Mouse (Mus musculus) stomach, postnatal 0 days (tissue): ENCODE measurements at regions not wholly inside any gene's neighbourhood (a gene's known extent, or its start where the extent isn't known, plus 50 kb on each side); places are given as distances from the start of the nearest gene placed in this dataset.

Source experiments
- ATAC-seq: fragments of 200-750 bp; cut with Nextera tagmentation; 2 replicates; pipeline ENCODE4 v1.8.0; 2017; ENCODE audit not compliant: low FRiP score, low TSS enrichment
- DNase-seq: peaks from one replicate; pipeline ENCODE4 v3.0.0-alpha.2; 2016; ENCODE audit warnings: low spot score
- H3K27ac ChIP-seq: fragments of 300-500 bp; sonication (generic); replicated peaks from 2 replicates; pipeline ENCODE4 v1.5.1; 2014; ENCODE audit warnings: mild to moderate bottlenecking, control low read depth
- H3K27me3 ChIP-seq: fragments of 300-500 bp; sonication (generic); 2 replicates; pipeline ENCODE4 v1.6.1; 2014; ENCODE audit warnings: low read length; ENCODE audit not compliant: control insufficient read depth, insufficient read depth
- H3K36me3 ChIP-seq: fragments of 300-500 bp; sonication (generic); 2 replicates; pipeline ENCODE4 v1.6.1; 2014; ENCODE audit warnings: low read length, mixed read lengths; ENCODE audit not compliant: control insufficient read depth, insufficient read depth
- H3K4me1 ChIP-seq: fragments of 300-500 bp; sonication (generic); replicated peaks from 2 replicates; pipeline ENCODE4 v1.6.1; 2014; ENCODE audit warnings: antibody characterized with exemption; ENCODE audit not compliant: control insufficient read depth, insufficient read depth
- H3K4me2 ChIP-seq: fragments of 300-500 bp; sonication (generic); replicated peaks from 2 replicates; pipeline ENCODE4 v1.6.1; 2014; ENCODE audit warnings: low read depth, mild to moderate bottlenecking, control low read depth, moderate library complexity
- H3K4me3 ChIP-seq: fragments of 300-500 bp; sonication (generic); 2 replicates; pipeline ENCODE4 v1.5.1; 2014; ENCODE audit warnings: low read depth, low read length, control low read depth
- H3K9ac ChIP-seq: fragments of 300-500 bp; sonication (generic); 2 replicates; pipeline ENCODE4 v1.6.1; 2014; ENCODE audit warnings: mild to moderate bottlenecking, low read length, control low read depth, mixed read lengths
- H3K9me3 ChIP-seq: fragments of 300-500 bp; sonication (generic); 2 replicates; pipeline ENCODE4 v1.6.1; 2016; ENCODE audit warnings: low read length; ENCODE audit not compliant: control insufficient read depth
- CTCF ChIP-seq: IDR thresholded peaks from 2 replicates; pipeline ENCODE4 v1.5.1; 2016; ENCODE audit warnings: antibody characterized with exemption, low read depth, mild to moderate bottlenecking, moderate library complexity
- EP300 ChIP-seq: optimal IDR thresholded peaks from 2 replicates; pipeline ENCODE3; 2016; ENCODE audit warnings: antibody characterized with exemption
- WGBS: fragments of 180-500 bp; shearing (Covaris S2); extraction: QIAGEN DNeasy Blood & Tissue Kit; methylation state at CpG from one replicate; pipeline ENCODE4 v1.1.7; 2014; 5-methylcytosine and 5-hydroxymethylcytosine counted together

GRCm38 (mm10) chr4:124298667-124299437 lies 311.8 kb downstream of the 3100002H09Rik start:
- TF ChIP-seq EP300, result no peak
- no peak for TF ChIP-seq CTCF
- 75% methylated on average over 10 of the region's 10 CpGs for WGBS
- ATAC-seq (no peak), DNase-seq (no peak)
- Histone ChIP-seq H3K9ac (no peak overlapping the region), H3K9me3 (no peaks in the 10 kb centered on the region), H3K36me3 (no peaks in the 10 kb centered on the region), H3K27me3 (no peaks in the 10 kb centered on the region), H3K4me2 (no peak overlapping the region), H3K4me1 (no peaks in the 10 kb centered on the region), H3K27ac (no peak overlapping the region), H3K4me3 (no peak overlapping the region)

GRCm38 (mm10) chr4:124292254-124292653 lies 318.3 kb downstream of the 3100002H09Rik start:
- Histone ChIP-seq H3K9ac (no peak overlapping the region), H3K36me3 (no peaks in the 10 kb centered on the region), H3K27ac (no peak overlapping the region), H3K9me3 (no peaks in the 10 kb centered on the region), H3K4me1 (no peaks in the 10 kb centered on the region), H3K4me3 (no peak overlapping the region), H3K27me3 (no peaks in the 10 kb centered on the region), H3K4me2 (no peak overlapping the region)
- 40% methylated on average over 17 of the region's 17 CpGs for WGBS
- TF ChIP-seq CTCF (no peak), EP300 (no peak)
- no peak for ATAC-seq
- no peak for DNase-seq

GRCm38 (mm10) chr4:124291767-124292166 lies 318.8 kb downstream of the 3100002H09Rik start:
- 62% methylated on average over 8 of the region's 8 CpGs for WGBS
- no peaks in the 10 kb centered on the region for H3K9me3 ChIP-seq
- H3K9ac ChIP-seq, result no peak overlapping the region
- no peaks in the 10 kb centered on the region for H3K27me3 ChIP-seq
- no peak for DNase-seq
- H3K36me3 ChIP-seq, result no peaks in the 10 kb centered on the region
- no peak overlapping the region for H3K27ac ChIP-seq
- H3K4me1 ChIP-seq, result no peaks in the 10 kb centered on the region
- no peak overlapping the region for H3K4me3 ChIP-seq
- no peak for TF ChIP-seq EP300
- no peak for TF ChIP-seq CTCF
- ATAC-seq, result no peak
- no peak overlapping the region for H3K4me2 ChIP-seq

- H3K9me3 ChIP-seq, result no peaks in the 10 kb centered on the region
- DNase-seq (no peak), ATAC-seq (no peak)
- H3K4me2 ChIP-seq, result no peak overlapping the region
- TF ChIP-seq CTCF (no peak), EP300 (no peak)
- H3K27ac ChIP-seq, result no peak overlapping the region
- 72% methylated on average over 6 of the region's 6 CpGs for WGBS
- no peaks in the 10 kb centered on the region for H3K4me1 ChIP-seq
- H3K27me3 ChIP-seq, result no peaks in the 10 kb centered on the region
- no peak overlapping the region for H3K4me3 ChIP-seq
- H3K36me3 ChIP-seq, result no peaks in the 10 kb centered on the region
- H3K9ac ChIP-seq, result no peak overlapping the region
Observed at GRCm38 (mm10) chr4:124287471-124287870, 323.1 kb downstream of the 3100002H09Rik start.

DNA sequence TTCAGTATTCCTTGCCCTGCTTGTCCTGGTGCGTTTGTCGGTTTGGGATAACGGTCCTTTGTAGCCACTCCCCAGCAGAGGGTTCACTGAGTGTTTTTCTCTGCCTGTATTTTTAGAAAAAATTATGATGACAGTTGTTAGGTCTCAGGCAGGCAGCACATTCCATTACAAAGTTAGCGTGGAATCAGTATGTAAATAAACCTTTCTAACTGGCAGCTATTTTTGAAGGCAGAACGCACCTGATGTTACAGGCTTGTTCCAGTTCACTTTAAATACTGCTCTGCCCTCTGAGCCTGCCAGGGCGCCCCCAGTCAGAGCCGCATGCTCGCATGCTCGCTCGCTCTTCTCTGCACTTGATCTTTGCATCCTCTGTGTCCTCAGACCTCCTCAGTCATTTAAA lies 331.9 kb downstream of the 3100002H09Rik start:
- Histone ChIP-seq H3K9ac (no peak overlapping the region), H3K27me3 (no peaks in the 10 kb centered on the region; the same call in 1 of the 2 replicates), H3K4me1 (0 out of 2 replicates have a peak, but pooled peaks cover 5% of the 10 kb centered on the region), H3K27ac (no peak overlapping the region), H3K9me3 (no peaks in the 10 kb centered on the region), H3K4me2 (no peak overlapping the region), H3K36me3 (no peaks in the 10 kb centered on the region), H3K4me3 (no peak overlapping the region)
- no peak for ATAC-seq
- 16% methylated on average over 10 of the region's 10 CpGs for WGBS
- TF ChIP-seq CTCF (no peak), EP300 (no peak)
- DNase-seq, result no peak

DNA sequence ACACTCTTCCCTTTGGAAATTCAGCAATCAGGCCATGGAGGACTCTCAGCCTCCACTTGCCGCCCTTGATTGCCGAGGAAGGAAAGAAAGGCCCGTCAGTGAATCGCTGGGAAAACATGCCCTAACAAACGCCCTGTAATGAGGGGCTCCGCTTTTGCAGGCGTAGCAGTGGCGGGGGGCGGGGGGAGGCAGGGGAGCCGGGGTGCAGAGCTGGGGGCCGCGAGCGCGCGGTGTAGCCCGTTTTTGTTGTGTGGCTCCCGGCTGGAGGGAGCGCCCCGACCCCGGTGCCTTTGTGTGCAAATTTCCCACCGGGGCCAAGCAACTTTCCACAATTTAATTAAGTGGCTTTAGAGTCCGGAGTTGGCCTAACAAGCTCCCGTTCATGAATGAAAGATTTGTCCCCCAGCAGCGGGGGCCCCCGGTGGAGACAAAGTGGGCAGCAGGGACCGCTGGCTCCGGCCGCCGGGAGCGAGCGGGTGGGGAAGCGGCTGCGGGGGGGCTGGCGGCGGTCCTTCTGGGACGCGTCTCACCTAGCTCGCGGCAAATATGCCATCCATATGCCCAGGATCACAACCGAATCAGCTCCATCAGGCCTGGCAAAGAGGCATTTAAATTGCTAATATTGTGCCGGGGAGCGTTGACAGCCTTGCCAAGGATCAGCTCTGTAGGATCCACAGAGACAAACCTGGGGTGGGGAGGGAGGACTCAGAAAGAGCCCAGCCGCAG lies 333.0 kb downstream of the 3100002H09Rik start:
- H3K27ac ChIP-seq, result no peak overlapping the region
- H3K27me3 ChIP-seq, result no peaks in the 10 kb centered on the region; the same call in 1 of the 2 replicates
- no peaks in the 10 kb centered on the region for H3K9me3 ChIP-seq
- ATAC-seq, result no peak
- peak overlapping the region; percentile 34 for H3K4me3 ChIP-seq
- no peak for DNase-seq
- 0 out of 2 replicates have a peak, but pooled peaks cover 5% of the 10 kb centered on the region for H3K4me1 ChIP-seq
- TF ChIP-seq EP300 (no peak), CTCF (no peak)
- H3K9ac ChIP-seq, result peak overlapping the region; percentile 13; the same call in 1 of the 2 replicates
- H3K36me3 ChIP-seq, result no peaks in the 10 kb centered on the region
- H3K4me2 ChIP-seq, result peak overlapping the region; percentile 64
- under 1% methylated on average over 43 of the region's 43 CpGs for WGBS
